Mouse (Mus musculus): Measurements from ENCODE around the gene Rnf114. TPM values are rescaled to one million over a fixed set of nuclear protein-coding genes. Genes with fewer than 3 reads are reported as not detected.

Gene Rnf114
- polyA plus RNA-seq, 1 experiment from 2014 or later, result 135 TPM

DNA sequence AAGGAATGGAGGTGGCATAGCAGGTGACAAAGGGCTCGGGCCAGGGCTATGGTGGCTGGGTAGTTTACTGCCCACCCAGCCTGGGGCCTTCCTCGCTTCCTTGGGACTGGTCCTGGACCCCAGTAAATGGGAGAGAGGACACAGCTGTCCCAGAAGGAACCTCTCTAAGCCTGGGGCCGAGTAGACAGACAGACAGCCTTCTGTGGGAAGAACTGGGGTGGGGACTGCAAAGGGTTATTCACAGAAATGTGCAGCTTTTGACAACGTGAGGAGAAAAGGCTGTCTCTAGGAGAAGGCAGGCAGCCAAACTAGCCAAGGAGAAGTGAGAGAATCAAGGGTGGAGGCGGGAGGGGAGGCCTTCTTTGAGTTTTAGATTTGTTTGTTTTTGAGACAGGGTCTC, 52.0 kb downstream of the Rnf114 start:
- no peak for ATAC-seq (ENCODE audit: low FRiP score, low read depth)
- peak overlapping the region; percentile 52; the same call in 1 of the 2 replicates for H3K27ac ChIP-seq (replicated peaks)
- no peak overlapping the region for H3K4me3 ChIP-seq
- H3K4me1 ChIP-seq, result peaks cover 32% of the 10 kb centered on the region
- 77% methylated on average over 5 of the region's 5 CpGs for WGBS
- no peaks in the 10 kb centered on the region for H3K36me3 ChIP-seq
- no peak overlapping the region for H3K4me2 ChIP-seq (replicated peaks)
- peaks cover 41% of the 10 kb centered on the region for H3K27me3 ChIP-seq
- no peak overlapping the region for H3K9ac ChIP-seq (replicated peaks)
- H3K9me3 ChIP-seq, result no peaks in the 10 kb centered on the region

DNA sequence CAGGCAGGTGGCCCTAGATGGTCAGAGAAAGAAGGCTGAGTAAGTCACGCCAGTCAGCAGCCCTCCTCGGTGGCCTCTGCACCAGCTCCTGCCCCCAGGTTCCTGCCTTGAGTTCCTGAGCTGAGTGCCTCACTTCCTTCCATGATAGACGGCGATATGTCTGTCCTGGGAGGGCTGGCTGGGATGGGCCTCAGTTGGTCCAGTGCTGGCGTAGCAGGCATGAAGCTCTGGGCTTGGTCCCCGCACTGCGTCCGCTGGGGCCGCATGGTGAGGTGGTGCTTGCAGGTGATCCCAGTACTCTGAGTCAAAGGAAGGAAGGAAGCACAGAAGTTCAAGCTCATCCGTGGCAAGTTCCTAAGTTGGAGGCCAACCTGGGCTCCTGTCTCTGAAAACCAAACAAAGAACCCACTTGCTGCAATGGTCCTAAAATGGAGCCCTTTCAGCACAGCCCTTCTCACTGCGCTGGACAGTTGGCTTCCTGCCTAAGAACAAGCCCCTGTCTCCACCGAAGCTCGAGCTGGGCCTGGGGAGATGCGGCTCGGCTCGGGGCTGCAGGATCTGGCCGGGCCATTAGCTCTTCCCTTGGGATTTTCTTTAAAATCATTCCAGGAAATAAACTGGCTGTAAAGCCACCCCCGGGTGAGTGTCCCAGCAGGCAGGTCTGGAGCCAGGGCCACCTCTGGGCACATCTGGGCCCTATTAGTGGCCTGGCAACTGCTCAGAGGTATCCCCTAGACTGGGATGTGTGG, 54.2 kb downstream of the Rnf114 start:
- no peaks in the 10 kb centered on the region for H3K36me3 ChIP-seq
- no peak overlapping the region for H3K4me3 ChIP-seq
- H3K27me3 ChIP-seq, result peaks cover 20% of the 10 kb centered on the region
- H3K4me1 ChIP-seq, result peaks cover 13% of the 10 kb centered on the region
- no peak overlapping the region for H3K9ac ChIP-seq (replicated peaks)
- H3K27ac ChIP-seq (replicated peaks), result 0 out of 2 replicates have a peak overlapping the region, but pooled peaks have one; percentile 15
- no peak for ATAC-seq (ENCODE audit: low FRiP score, low read depth)
- no peak overlapping the region for H3K4me2 ChIP-seq (replicated peaks)
- no peaks in the 10 kb centered on the region for H3K9me3 ChIP-seq
- WGBS, result 89% methylated on average over 18 of the region's 18 CpGs

DNA sequence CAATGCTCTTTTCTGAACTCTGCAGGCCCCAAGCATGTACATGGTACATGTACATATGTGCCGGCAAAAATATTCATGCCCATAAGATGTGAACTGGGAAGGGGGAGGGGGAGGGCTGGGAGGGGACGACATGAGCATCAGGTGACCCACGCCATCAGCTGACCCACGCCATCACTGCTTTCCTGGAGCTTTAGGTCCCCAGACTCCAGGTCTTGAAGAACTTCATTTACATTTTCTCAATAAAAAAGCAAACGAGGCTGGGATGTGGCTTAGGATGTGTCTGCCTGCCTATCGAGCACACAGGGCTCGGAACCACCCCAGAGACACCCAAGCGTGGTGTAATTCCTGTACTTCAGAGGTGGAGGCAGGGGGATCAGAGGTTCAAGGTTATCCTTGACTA, 55.0 kb downstream of the Rnf114 start:
- no peak for ATAC-seq (ENCODE audit: low FRiP score, low read depth)
- 75% methylated on average over 8 of the region's 8 CpGs for WGBS
- Histone ChIP-seq H3K27ac (replicated peaks) (no peak overlapping the region), H3K4me1 (peaks cover 11% of the 10 kb centered on the region), H3K9me3 (no peaks in the 10 kb centered on the region), H3K9ac (replicated peaks) (no peak overlapping the region), H3K4me3 (no peak overlapping the region), H3K27me3 (0 out of 2 replicates have a peak, but pooled peaks cover 13% of the 10 kb centered on the region), H3K4me2 (replicated peaks) (no peak overlapping the region), H3K36me3 (no peaks in the 10 kb centered on the region)

DNA sequence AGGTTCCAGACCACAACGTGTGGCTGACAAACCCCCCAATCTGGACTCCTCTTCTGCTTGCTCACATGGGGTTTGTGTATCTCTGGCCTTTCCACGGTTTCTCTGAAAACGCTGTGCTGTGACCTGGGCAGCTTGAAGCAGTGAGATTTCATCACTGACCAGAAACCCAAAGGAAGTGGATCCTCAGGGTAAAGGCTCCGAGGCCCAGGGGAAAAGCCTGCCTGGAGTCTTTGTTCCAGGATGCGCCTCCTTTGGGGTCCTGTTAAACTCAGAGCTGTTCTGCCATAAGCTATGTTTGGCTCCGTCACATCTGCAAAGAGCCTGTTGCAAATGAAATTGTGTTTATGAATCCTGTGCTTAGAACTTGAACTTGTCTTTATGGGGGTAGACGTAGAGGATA, 56.5 kb downstream of the Rnf114 start:
- H3K4me2 ChIP-seq (replicated peaks), result no peak overlapping the region
- 89% methylated on average over 7 of the region's 7 CpGs for WGBS
- no peak overlapping the region for H3K4me3 ChIP-seq
- no peaks in the 10 kb centered on the region for H3K9me3 ChIP-seq
- H3K36me3 ChIP-seq, result no peaks in the 10 kb centered on the region
- no peak overlapping the region for H3K27ac ChIP-seq (replicated peaks)
- H3K9ac ChIP-seq (replicated peaks), result no peak overlapping the region
- ATAC-seq (ENCODE audit: low FRiP score, low read depth), result no peak
- H3K27me3 ChIP-seq, result 0 out of 2 replicates have a peak, but pooled peaks cover 1% of the 10 kb centered on the region
- peaks cover 8% of the 10 kb centered on the region for H3K4me1 ChIP-seq

DNA sequence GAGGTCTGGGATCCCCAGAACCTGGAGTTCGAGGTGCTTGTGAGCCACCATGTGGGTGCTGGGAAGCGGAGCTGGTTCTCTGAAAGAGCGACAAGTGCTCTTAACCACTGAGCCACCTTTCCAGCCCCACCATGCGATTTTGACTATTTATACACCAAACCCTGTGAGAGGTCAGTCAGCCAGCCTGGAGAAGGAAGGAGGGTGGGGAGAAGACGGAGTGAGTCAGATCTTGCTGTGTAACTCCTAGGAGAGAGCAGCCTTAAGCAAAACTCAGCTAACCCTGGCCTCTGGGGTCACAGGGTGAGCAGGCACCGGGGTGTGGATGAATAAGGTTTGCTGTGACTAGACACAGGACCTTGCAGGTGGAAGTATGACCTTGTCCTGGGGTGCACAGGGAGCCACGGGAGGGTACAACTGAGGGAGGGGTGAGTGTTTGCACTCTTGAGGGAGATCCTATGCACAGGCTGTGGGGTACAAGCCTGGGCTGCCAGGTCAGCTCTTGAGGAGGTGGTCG, 58.0 kb downstream of the Rnf114 start:
- H3K4me2 ChIP-seq (replicated peaks), result no peak overlapping the region
- H3K9ac ChIP-seq (replicated peaks), result no peak overlapping the region
- H3K4me1 ChIP-seq, result peaks cover 7% of the 10 kb centered on the region
- no peaks in the 10 kb centered on the region for H3K36me3 ChIP-seq
- ATAC-seq (ENCODE audit: low FRiP score, low read depth), result no peak
- 77% methylated on average over 8 of the region's 8 CpGs for WGBS
- H3K27me3 ChIP-seq, result no peaks in the 10 kb centered on the region
- H3K9me3 ChIP-seq, result no peaks in the 10 kb centered on the region
- no peak overlapping the region for H3K27ac ChIP-seq (replicated peaks)
- H3K4me3 ChIP-seq, result no peak overlapping the region

DNA sequence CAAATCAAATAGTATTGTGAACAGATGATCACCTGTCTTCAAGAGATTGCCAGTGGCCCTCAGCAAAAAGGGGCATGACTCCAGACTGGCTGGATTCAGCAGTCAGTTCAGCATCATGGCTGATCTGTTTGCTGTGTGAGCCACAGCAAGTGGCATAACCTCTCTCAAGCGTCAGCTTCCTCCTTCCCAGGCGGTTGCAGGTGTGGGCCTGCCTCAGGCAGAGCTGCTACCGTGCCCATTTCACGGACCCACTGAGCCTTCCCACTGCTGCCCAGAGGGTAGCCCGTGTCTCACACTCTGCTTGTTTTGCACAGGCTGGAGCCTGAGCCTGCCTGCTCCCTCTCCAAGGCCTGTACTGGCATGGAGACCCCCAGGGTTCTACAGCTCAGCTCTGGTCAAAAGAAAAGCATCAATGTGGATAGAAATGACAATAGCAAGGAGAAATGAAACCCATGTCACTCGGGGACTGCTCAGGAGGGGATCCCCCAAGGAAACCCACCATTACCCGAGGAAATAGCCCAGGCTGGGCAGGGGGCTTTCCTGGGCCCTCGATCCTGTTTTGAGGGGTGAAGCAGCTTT, 59.0 kb downstream of the Rnf114 start:
- Histone ChIP-seq H3K27ac (replicated peaks) (no peak overlapping the region), H3K9me3 (no peaks in the 10 kb centered on the region), H3K36me3 (no peaks in the 10 kb centered on the region), H3K4me2 (replicated peaks) (no peak overlapping the region), H3K4me1 (peaks cover 7% of the 10 kb centered on the region), H3K9ac (replicated peaks) (no peak overlapping the region), H3K27me3 (no peaks in the 10 kb centered on the region), H3K4me3 (no peak overlapping the region)
- ATAC-seq (ENCODE audit: low FRiP score, low read depth), result no peak
- WGBS, result 78% methylated on average over 8 of the region's 8 CpGs

DNA sequence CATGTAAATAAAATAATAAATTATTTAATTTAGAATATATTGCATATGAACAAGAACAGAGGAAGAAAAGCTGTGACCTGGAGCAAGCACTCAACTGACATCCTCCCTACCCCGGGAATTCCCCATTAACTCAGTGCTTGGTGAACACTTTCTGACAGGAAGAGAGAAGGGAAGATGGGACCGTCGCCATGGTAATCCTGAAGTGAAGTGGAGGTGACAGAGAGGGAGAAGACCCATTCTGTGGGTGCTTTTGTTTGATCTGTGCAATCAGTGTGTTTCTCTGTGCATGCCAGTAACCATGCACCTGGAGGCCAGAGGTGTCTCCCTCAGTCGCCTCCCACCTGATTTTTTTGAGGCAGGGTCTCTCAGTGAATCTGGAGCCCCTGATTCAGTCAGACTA, 59.8 kb downstream of the Rnf114 start:
- WGBS, result 87% methylated on average over 4 of the region's 4 CpGs
- Histone ChIP-seq H3K4me2 (replicated peaks) (no peak overlapping the region), H3K36me3 (no peaks in the 10 kb centered on the region), H3K27ac (replicated peaks) (no peak overlapping the region), H3K9ac (replicated peaks) (no peak overlapping the region), H3K9me3 (no peaks in the 10 kb centered on the region), H3K4me3 (no peak overlapping the region), H3K4me1 (peaks cover 7% of the 10 kb centered on the region), H3K27me3 (no peaks in the 10 kb centered on the region)
- ATAC-seq (ENCODE audit: low FRiP score, low read depth), result no peak

DNA sequence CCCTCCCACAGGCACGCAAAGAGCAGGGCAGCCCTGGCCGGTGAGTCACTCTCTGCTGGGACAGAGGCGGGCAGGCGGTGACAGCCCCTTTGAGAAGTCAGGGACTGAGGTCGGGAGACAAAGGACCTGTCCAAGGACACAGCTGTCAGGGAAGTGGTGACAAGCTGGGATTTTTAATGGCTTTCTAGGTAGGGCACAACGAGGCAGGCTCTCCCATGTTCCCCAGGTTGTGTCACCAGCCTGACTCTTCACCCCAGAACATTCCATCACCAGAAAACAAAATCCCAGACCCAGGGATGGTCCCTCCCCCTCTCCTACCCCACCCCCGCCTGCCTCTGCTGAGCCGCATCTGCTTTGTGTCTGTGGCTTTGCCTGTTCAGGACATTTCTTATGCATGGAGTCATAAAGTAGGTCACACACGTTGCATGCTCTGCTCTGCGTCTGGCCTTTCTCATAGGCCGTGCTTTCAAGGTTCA, 60.5 kb downstream of the Rnf114 start:
- WGBS, result 23% methylated on average over 11 of the region's 11 CpGs
- no peak for ATAC-seq (ENCODE audit: low FRiP score, low read depth)
- H3K27ac ChIP-seq (replicated peaks), result no peak overlapping the region

DNA sequence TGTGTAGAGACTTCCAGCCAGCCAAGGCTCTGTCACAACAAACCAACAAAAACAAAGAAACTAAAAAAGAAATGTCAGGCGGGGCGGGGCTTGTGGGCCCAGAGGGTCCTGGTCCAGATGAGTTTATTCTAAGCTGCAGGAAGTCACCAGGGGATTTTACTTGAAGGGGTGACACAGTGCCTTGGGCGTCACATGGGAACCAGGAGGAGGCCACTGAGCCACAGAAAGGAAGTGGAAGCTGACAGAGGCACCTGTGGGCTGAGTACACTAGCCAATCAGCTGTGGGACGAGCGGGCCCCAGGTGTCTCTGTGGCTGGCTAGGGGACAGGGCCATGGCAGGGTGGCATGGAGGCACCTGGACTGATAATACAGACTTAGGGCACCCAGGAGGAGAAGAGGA, 63.3 kb downstream of the Rnf114 start:
- WGBS, result 84% methylated on average over 5 of the region's 5 CpGs
- Histone ChIP-seq H3K27ac (replicated peaks) (no peak overlapping the region), H3K9me3 (no peaks in the 10 kb centered on the region), H3K4me3 (no peak overlapping the region), H3K4me2 (replicated peaks) (no peak overlapping the region), H3K9ac (replicated peaks) (no peak overlapping the region), H3K36me3 (no peaks in the 10 kb centered on the region), H3K27me3 (peaks cover 14% of the 10 kb centered on the region), H3K4me1 (peaks cover 20% of the 10 kb centered on the region)
- ATAC-seq (ENCODE audit: low FRiP score, low read depth), result no peak

More for the DNA sequence above, 60.5 kb downstream of the Rnf114 start:
- H3K27me3 ChIP-seq, result no peaks in the 10 kb centered on the region
- no peak overlapping the region for H3K9ac ChIP-seq (replicated peaks)
- peaks cover 7% of the 10 kb centered on the region for H3K4me1 ChIP-seq
- no peak overlapping the region for H3K4me3 ChIP-seq
- H3K36me3 ChIP-seq, result no peaks in the 10 kb centered on the region
- H3K9me3 ChIP-seq, result no peaks in the 10 kb centered on the region
- no peak overlapping the region for H3K4me2 ChIP-seq (replicated peaks)

DNA sequence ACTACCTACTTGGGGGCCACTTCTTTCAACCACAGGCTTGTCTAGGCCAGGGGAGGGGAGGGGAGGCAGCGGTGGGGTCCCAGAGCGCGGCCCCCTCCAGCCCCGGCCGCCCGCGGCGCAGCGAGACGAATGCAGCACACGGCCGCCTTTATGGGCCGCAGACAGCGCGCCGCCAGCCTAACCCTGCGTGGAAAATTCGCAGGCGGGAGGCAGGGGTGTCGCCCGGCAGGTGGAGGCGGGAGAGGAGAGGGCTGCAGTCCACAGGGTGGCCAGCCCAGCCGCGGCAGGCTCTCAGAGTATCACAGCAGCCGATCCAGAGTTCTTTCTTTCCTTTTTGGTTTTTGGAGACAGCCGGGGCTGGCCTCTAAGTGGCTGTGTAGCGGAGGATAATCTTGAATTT, 67.0 kb downstream of the Rnf114 start:
- peak overlapping the region; percentile 49 for H3K4me2 ChIP-seq (replicated peaks)
- peak overlapping the region; percentile 15; the same call in 1 of the 2 replicates for H3K27ac ChIP-seq (replicated peaks)
- peak; percentile 72; the same call in 1 of the 2 replicates for ATAC-seq (ENCODE audit: low FRiP score, low read depth)
- H3K9ac ChIP-seq (replicated peaks), result peak overlapping the region; percentile 24; the same call in 1 of the 2 replicates
- no peaks in the 10 kb centered on the region for H3K36me3 ChIP-seq
- peaks cover 20% of the 10 kb centered on the region for H3K27me3 ChIP-seq
- H3K9me3 ChIP-seq, result no peaks in the 10 kb centered on the region
- H3K4me3 ChIP-seq, result peak overlapping the region; percentile 21
- H3K4me1 ChIP-seq, result peaks cover 27% of the 10 kb centered on the region; the same call in 1 of the 2 replicates
- WGBS, result 15% methylated on average over 27 of the region's 27 CpGs

DNA sequence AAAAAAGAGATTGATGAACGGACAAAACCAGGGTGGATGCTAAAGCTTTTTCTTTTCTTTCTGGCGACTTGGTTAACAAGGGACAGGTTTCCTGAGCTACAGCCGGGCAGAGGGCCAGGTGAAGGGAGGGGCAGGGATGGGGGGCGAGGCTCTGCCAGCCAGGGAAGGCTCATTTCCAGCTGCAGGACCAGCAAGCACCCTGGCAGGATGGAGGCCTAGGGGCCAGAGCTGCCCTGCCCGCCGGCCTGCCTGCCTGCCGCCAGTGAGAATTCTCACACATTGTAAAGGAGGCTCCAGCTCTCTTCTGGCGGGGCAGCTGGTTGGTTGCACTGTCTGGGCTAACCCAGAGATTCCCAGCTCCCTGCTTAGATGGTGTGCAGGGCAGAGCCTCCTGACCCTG, 69.7 kb downstream of the Rnf114 start:
- Histone ChIP-seq H3K4me1 (peaks cover 35% of the 10 kb centered on the region; the same call in 1 of the 2 replicates), H3K4me3 (no peak overlapping the region), H3K36me3 (no peaks in the 10 kb centered on the region), H3K4me2 (replicated peaks) (no peak overlapping the region), H3K27me3 (peaks cover 20% of the 10 kb centered on the region), H3K27ac (replicated peaks) (no peak overlapping the region), H3K9ac (replicated peaks) (no peak overlapping the region), H3K9me3 (no peaks in the 10 kb centered on the region)
- no peak for ATAC-seq (ENCODE audit: low FRiP score, low read depth)
- WGBS, result 48% methylated on average over 8 of the region's 8 CpGs

DNA sequence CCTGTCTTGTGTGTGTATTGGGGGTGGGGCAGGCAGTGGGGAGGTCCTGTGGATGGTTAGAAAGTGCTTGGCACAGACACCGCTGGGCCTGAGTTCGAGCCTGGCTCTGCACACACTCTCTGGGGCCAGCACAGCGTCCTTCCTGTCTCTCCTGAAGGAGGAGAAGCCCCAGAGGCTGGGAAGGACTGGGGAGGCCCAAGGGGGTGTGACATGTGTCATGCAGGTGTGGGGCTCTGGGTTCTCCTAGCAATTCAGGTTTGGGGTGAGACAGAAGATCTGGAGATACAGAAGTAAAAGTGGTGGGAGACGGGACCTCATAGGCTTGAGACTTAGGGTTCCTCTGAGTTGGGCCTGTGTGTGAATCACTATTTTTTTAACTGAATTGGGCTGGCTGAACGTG, 70.6 kb downstream of the Rnf114 start:
- Histone ChIP-seq H3K9ac (replicated peaks) (no peak overlapping the region), H3K4me1 (peaks cover 35% of the 10 kb centered on the region; the same call in 1 of the 2 replicates), H3K4me2 (replicated peaks) (no peak overlapping the region), H3K4me3 (no peak overlapping the region), H3K9me3 (no peaks in the 10 kb centered on the region), H3K36me3 (no peaks in the 10 kb centered on the region), H3K27ac (replicated peaks) (no peak overlapping the region), H3K27me3 (peaks cover 20% of the 10 kb centered on the region)
- WGBS, result 84% methylated on average over 5 of the region's 5 CpGs
- ATAC-seq (ENCODE audit: low FRiP score, low read depth), result no peak
